Mouse (Mus musculus): ENCODE measurements around the gene Cdhr4.

- no peak for TF ChIP-seq CTCF (IDR thresholded peaks at IDR 0.05; ENCODE audit: low read depth)
- no peak for TF ChIP-seq EP300 (IDR thresholded peaks at IDR 0.05; ENCODE audit: low read depth)
These were observed 30.9 kb upstream of the Cdhr4 start for GRCm38 (mm10) chr9:107961351-107961762.
